Mouse (Mus musculus): Measurements from ENCODE around the gene Hist1h3i.
"Not testable (repeated sequence)": the region's sequence is repeated elsewhere in the genome, so short reads cannot be mapped to it uniquely, and the experiment has no call there.

The Hist1h3i gene

GRCm38 (mm10) chr13:21783255-21783617 lies at the start of gene Hist1h3i:
Gene Hist1h3i (minus strand): TSS chr13:21783370.
- peak; percentile 74 to 86 for DNase-seq (ENCODE audit: low spot score in 2 of 2)

- DNase-seq (ENCODE audit: low spot score in 2 of 2) = peak; percentile 42 to 73
Observed at GRCm38 (mm10) chr13:21831418-21832394, 48.5 kb upstream of the Hist1h3i start, which contains the start of gene Hist1h4n. Gene Hist1h4n (minus strand): TSS chr13:21832196.

GRCm38 (mm10) chr13:21830344-21830743 lies 47.2 kb upstream of the Hist1h3i start:
- DNase-seq (ENCODE audit: low spot score in 2 of 2) = peak in 1 of 2 experiments; percentile 62

GRCm38 (mm10) chr13:21828511-21828910 lies 45.3 kb upstream of the Hist1h3i start:
- peak in 1 of 2 experiments; percentile 35 for DNase-seq (ENCODE audit: low spot score in 2 of 2)

GRCm38 (mm10) chr13:21820082-21820890 lies 37.1 kb upstream of the Hist1h3i start:
- DNase-seq (ENCODE audit: low spot score in 2 of 2) = not testable (repeated sequence)

GRCm38 (mm10) chr13:21812092-21812491 lies 28.9 kb upstream of the Hist1h3i start:
- DNase-seq (ENCODE audit: low spot score in 2 of 2) = peak; percentile 26 to 59

GRCm38 (mm10) chr13:21811539-21811938 lies 28.4 kb upstream of the Hist1h3i start, which contains the start of gene Hist1h4m:
Gene Hist1h4m (plus strand): TSS chr13:21811746.
- DNase-seq (ENCODE audit: low spot score in 2 of 2) = peak; percentile 64 to 78

GRCm38 (mm10) chr13:21811074-21811473 lies 27.9 kb upstream of the Hist1h3i start:
- not testable (repeated sequence) for DNase-seq (ENCODE audit: low spot score in 2 of 2)

- DNase-seq (ENCODE audit: low spot score in 2 of 2) = not testable (repeated sequence)
Observed at GRCm38 (mm10) chr13:21810073-21810472, 26.9 kb upstream of the Hist1h3i start, which contains the start of the genes Hist1h2bq and Hist1h2ao. Gene Hist1h2bq (minus strand): TSS chr13:21810197. Gene Hist1h2ao (plus strand): TSS chr13:21810465.

GRCm38 (mm10) chr13:21803058-21803457 lies 19.9 kb upstream of the Hist1h3i start:
- DNase-seq (ENCODE audit: low spot score in 2 of 2) = not testable (repeated sequence)

GRCm38 (mm10) chr13:21797163-21797562 lies 14.0 kb upstream of the Hist1h3i start:
- DNase-seq (ENCODE audit: low spot score in 2 of 2) = not testable (repeated sequence)

- DNase-seq (ENCODE audit: low spot score in 2 of 2) = no peak
Observed at GRCm38 (mm10) chr13:21795584-21795983, 12.4 kb upstream of the Hist1h3i start.

- DNase-seq (ENCODE audit: low spot score in 2 of 2) = no peak
Observed at GRCm38 (mm10) chr13:21790601-21791283, 7.6 kb upstream of the Hist1h3i start.

- DNase-seq (ENCODE audit: low spot score in 2 of 2) = no peak
Observed at GRCm38 (mm10) chr13:21789925-21790324, 6.8 kb upstream of the Hist1h3i start.

GRCm38 (mm10) chr13:21787760-21788593 lies 4.8 kb upstream of the Hist1h3i start:
- DNase-seq (ENCODE audit: low spot score in 2 of 2) = no peak

GRCm38 (mm10) chr13:21786899-21787629 lies 3.9 kb upstream of the Hist1h3i start, which contains the start of the genes Hist1h2an and Hist1h2bp:
Gene Hist1h2an (minus strand): TSS chr13:21787218.
Gene Hist1h2bp (plus strand): TSS chr13:21787461.
- peak; percentile 86 to 91 for DNase-seq (ENCODE audit: low spot score in 2 of 2)

GRCm38 (mm10) chr13:21786189-21786898 lies 3.2 kb upstream of the Hist1h3i start:
- DNase-seq (ENCODE audit: low spot score in 2 of 2) = peak in 1 of 2 experiments; percentile 32

- DNase-seq (ENCODE audit: low spot score in 2 of 2) = peak in 1 of 2 experiments; percentile 16
Observed at GRCm38 (mm10) chr13:21784311-21784710, 1.1 kb upstream of the Hist1h3i start.

- peak; percentile 64 to 76 for DNase-seq (ENCODE audit: low spot score in 2 of 2)
Observed at GRCm38 (mm10) chr13:21783734-21784161, 578 bp upstream of the Hist1h3i start.
